Mouse (Mus musculus): ENCODE data around the gene Ddx41.

Gene Ddx41

DNA sequence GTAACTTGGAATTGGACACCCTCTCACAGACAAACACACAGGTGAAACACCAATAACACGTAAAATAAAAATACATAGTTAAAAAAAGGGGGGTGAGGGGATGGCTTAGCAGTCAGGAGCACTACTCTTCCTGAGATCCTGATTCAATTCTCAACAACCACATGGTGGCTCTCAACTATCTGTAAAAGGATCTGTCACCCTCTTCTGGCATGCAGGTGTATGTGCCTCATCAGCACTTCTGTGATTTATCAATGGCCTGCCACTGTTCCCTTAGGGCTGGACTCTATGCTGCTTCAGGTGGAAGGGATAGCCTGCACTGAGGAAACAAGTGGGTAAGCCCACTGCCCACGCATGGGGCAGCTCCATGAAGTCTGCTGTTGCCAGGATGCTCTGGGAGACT lies 4.5 kb upstream of the Ddx41 start:
- DNase-seq = peak; percentile 70

DNA sequence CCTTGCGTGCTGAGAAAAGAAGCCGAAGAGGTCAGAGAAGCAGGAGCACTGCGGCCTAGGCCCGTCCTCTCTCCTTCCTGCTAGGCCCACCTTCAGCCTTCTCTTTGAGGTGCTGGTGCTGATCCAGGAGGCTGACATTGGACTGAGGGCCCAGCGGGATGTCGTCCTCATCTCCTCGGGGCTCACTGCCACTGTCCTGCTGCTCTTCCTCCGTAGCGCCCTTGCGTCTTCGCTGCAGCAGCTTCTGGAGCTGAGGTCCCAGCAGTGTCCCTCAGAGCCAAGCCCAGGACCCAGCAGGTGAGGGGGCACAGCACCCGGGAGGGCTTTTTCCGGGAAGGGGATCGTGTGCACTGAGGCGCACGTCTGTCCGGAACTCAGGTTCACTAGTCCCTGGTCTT lies 663 bp downstream of the Ddx41 start:
- DNase-seq = no peak

GRCm38 (mm10) chr13:55535191-55535590 lies 1.3 kb downstream of the Ddx41 start:
- no peak for DNase-seq

GRCm38 (mm10) chr13:55529198-55529915 lies 7.1 kb downstream of the Ddx41 start, which contains the start of gene Dok3:
TSS of gene Dok3 (minus strand) at chr13:55529296.
- DNase-seq = peak; percentile 57

DNA sequence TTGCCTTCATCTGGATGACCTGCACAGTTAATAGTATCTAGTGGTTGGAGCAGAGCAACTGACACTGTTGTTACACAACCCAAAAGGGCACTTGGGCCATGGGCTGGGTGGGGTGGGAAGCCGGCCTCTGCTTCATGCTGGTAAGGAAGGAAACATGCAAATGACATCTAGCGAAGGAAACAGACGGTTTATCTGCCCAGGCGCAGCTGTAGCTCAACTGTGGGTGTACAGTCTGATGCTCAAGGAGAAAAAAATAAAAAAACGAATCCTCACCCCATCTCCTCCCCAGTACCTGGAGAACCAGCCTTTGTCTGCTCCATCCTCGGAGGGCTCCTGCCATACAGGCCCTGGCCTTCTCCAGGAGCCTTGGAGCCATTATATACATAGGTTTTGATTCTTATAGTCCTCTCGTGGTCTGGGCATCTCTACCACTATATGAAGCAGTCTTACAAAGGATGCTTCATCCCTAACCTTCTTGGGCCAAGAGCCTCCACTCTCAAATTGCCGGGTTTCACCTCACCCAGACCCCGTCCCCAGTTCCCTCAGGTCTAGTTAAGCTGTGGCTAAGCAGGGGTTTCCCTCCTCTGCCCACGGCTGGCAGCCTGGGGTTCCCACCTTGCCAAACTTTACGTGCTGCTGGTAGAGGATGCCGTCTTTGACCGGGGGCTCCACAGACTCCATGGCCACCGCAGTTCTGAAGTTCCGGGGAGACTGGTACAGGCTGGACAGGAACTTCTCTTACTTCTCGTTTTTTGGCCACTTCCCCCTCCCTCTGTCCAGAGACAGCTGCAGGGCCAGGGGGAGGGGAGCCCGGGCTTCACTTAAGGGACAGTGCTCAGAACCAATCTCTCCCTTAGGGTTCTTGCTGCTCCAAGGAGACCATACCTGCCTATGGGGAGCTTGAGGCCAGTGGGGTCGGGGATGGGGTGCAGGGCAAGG lies 8.4 kb downstream of the Ddx41 start:
- peak; percentile 60 for DNase-seq

DNA sequence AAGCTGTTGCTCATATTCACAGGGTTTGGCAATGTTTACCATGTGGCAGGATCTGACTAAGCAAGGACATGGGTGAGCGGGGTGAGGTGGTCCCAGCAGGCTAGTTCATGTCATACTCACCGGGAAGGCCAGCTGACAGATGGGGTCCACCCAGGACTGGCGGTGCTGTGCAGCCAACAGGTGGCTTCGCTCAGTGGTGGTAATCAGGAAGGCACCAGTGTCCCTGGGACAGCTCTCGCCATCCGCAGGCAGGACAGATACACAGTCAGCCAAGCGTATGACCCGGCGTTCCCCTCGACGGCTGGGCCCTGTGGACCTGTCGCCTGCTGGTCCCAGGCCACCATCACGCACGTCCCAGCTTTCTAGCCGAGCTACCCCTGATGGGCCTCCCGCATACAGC lies 9.2 kb downstream of the Ddx41 start:
- DNase-seq = no peak

- no peak for DNase-seq
These were observed 10.5 kb downstream of the Ddx41 start for GRCm38 (mm10) chr13:55525733-55526553.

GRCm38 (mm10) chr13:55523951-55524600 lies 12.4 kb downstream of the Ddx41 start:
- no peak for DNase-seq

DNA sequence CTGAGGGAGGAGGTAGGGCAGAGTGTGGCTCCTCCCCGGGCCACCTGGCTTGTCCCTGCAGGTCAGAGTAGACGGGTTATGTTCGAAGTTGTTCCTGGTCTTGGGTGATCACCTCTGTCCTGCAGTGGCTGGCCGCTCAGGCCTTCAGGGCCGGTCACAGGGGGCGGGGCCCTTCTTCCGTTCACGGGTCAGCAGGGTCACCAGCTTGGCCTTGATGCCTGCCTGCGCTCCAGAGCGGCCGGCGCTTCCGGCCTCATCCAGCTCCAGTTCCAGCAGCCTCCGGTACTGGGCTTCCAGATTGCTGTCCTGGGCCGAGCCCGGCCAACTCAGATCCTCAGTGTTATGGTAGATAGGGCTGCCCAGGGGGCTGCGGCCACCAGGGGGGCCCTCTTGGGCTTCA lies 13.2 kb downstream of the Ddx41 start:
- peak; percentile 27 for DNase-seq

DNA sequence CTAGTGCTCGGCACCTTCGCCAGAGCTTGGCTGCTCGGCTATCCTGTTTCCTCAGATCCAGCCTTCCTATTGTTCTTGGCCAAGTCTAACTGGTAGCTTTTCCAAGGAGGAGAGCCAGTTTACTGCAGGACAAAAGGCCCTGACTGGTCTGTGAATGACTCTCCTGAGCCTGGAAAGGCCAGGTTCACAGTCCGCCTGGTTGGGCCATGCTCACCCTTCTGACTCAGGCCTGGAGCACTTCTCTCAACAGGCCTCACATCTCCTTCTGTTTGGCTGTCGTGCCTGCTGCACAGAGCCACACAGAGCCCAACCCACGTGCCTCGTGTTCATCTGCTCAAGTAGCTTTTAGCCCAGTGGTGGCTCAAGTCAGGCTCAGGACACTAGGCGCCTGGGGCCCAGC lies 13.7 kb downstream of the Ddx41 start:
- no peak for DNase-seq

DNA sequence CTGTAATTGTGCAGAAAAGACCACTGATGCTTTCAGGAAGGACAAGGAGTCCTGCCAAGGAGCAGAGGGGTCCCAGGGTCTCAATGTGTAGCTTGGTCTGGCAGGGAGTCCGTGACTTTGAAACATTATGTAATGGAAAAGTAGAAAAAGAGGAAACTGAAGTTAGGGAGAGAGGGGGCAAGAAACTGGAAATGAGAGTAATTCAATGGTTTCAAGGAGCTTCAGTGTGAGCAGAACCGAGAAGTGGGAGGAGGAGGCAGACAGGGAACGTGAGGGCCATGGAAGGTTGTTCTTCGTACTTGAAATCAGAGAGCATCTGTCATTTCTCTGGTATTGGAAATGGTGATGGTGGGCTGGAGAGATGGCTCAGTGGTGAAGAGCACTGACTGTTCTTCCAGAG lies 16.9 kb downstream of the Ddx41 start:
- DNase-seq = no peak

- peak; percentile 95 for DNase-seq
These were observed 19.5 kb downstream of the Ddx41 start for GRCm38 (mm10) chr13:55516955-55517354.

DNA sequence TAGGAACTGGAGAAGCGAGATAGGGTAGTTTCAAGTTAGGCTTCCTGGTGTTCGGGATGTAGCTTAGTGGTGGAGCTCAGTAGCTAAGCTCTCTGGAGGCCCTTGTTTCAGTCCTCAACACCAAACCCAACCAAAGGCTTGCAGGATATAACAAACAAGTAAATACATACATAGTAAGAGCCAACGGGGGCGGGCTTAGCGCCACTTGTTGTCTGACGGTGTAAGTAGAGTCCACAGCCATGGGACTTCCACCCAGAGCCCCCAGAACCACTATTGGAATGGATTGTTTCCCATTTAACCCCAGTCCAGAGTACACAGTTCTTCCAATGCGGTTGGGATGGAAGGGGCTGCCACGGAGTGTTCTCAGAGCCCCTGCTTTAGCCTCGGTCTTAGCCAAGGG lies 22.6 kb downstream of the Ddx41 start:
- DNase-seq = no peak

GRCm38 (mm10) chr13:55513111-55513748 lies 23.2 kb downstream of the Ddx41 start, which contains the start of gene Pdlim7:
TSS of gene Pdlim7 (minus strand) at chr13:55513676.
- DNase-seq = peak; percentile 90

DNA sequence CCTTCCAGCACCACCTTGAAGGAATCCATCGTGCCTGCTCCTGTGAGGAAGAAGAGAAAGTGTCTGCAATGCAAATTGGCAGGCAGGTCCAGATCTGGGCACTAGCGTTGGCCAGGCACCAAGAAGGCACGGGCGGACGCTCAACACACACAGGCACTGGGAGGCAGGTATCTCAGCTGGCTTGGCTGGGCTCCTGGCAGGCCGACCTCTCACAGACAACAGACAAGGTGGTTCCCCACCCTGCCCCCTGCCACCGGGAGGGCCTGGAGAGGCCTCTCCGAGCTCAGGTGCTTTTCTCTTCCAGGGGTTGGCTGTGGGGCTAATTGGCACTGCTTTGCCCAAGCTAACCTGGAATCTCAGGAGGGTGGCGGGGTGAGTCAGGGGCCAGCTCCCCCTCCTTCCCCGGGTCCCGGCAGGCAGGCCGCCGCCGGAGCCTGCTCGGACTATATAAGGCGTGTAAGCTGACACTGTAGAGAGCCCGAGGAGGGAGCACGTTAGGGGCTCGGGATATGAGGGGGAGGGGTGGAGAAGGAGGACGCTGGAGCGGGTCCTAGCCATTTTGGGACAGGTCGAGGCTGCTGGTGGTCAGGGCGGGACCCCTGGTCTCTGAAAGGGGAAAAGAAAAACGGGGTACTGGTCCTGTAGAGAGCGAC lies 24.0 kb downstream of the Ddx41 start:
- peak; percentile 54 for DNase-seq

DNA sequence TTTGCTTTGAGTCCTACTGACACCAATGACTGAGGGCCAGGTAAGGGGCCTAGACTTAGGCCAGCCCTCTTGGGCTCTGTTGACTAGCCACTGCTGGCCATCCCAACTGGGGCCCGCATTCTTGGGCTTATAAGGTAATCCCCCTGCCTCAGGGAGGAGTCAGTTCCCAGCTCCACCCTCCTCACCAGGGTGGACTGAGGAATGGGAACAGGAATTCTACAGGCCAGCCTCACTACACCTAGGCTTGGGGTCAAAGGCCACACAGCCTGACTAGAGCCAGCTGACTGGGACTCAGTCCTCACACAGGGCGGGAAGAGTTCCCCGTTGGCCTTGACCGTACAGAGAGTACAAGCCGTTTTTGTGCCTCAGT lies 25.0 kb downstream of the Ddx41 start:
- no peak for DNase-seq

- peak; percentile 88 for DNase-seq
These were observed 25.6 kb downstream of the Ddx41 start for GRCm38 (mm10) chr13:55510668-55511491.

GRCm38 (mm10) chr13:55510332-55510667 lies 26.2 kb downstream of the Ddx41 start:
- peak; percentile 31 for DNase-seq

GRCm38 (mm10) chr13:55508531-55508930 lies 27.9 kb downstream of the Ddx41 start:
- DNase-seq = no peak

DNA sequence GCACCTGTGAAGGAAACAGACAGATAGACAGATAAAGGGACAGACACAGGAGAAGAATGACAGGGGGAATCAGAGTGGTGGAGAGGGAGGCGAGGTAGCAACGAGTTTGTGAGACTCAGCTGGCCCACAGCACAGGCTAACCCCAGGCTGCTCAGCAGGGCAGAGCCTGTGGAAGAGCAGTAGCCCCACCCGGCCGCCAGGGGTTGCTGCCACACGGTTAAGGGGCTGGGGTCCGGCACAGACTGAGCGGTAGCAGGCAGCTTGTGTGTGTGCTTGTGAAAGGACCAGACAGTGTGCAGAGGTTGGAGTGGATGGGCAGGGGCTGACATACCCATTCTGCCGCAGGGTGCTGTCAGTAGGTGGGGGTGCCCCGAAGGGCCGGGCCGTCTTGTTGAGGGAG lies 28.6 kb downstream of the Ddx41 start:
- DNase-seq = no peak

DNA sequence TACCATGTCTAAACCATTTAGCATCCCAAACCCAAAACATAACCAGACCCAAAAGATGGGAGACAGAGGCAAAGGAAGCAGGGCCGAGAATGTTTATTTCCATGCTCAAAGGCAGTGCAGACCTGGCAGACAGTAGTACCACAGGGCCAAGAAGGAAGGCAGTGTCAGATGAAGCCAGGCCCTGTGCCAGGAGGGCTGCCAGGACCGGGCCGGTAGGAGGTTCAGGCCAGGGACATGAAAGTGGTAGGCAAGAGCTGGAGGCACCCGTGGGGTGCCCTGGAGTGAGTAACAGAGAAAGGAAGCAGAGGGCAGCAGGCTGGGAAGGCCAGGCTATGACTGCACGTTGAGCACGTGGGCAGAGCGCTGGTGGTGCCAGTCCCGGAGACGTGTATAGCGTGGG lies 29.8 kb downstream of the Ddx41 start:
- no peak for DNase-seq

All from lung, postnatal 36 days (tissue).